9 mouse cellular contexts compared by ENCODE assay signal in the genomic region with DNA sequence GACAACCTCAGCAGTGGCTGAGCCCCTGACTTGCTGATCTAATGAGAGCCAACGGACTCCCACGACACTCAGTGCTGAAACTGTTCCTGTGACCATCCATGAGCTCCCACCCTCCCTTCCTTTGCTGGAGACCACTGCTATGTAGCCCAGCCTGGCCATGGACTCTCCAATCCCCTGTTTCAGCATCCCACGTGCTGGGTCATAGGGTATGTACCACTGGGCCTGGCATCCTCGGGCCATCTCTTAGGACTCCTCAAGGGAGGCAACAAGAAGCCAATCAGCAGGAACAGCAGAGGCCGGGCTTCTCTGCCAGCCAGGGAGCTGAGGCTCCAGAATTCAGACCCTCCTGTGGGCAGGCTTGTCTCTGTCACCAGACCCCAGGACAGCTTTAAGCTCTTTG.
DNase-seq lines count a peak whose midpoint lies in the region; ATAC-seq lines count a peak whose summit lies in the region.
"Had no signal": no experiment of that assay in that cellular context is flagged by ENCODE, and none has a peak within 500 bp of the region (broad histone marks: within the 10 kb centered on the region; RNA-seq: fewer than 3 reads in every experiment).

No protein-coding gene starts in this region.

- WGBS in kidney, embryonic 14.5 days = 33% methylated on average over 5 of the region's 5 CpGs
- 40% methylated on average over 5 of the region's 5 CpGs for WGBS in embryonic facial prominence, embryonic 15.5 days
- WGBS in hindbrain, embryonic 14.5 days = 29% methylated on average over 5 of the region's 5 CpGs
- 25% methylated on average over 5 of the region's 5 CpGs for WGBS in midbrain, embryonic 15.5 days

- H3K9me3 ChIP-seq in kidney, embryonic 14.5 days (ENCODE audit: control insufficient read depth, low read length) = no peaks in the 10 kb centered on the region
- no peaks in the 10 kb centered on the region for H3K9me3 ChIP-seq in embryonic facial prominence, embryonic 15.5 days (replicated peaks)
- no peaks in the 10 kb centered on the region for H3K9me3 ChIP-seq in hindbrain, embryonic 14.5 days (ENCODE audit: control insufficient read depth, low read length)
- no peaks in the 10 kb centered on the region for H3K9me3 ChIP-seq in midbrain, embryonic 15.5 days
- H3K9me3 ChIP-seq: liver, embryonic 15.5 days had no signal

- H3K27me3 ChIP-seq in kidney, embryonic 14.5 days (ENCODE audit: control insufficient read depth, insufficient read depth, low read length) = no peaks in the 10 kb centered on the region
- no peaks in the 10 kb centered on the region for H3K27me3 ChIP-seq in embryonic facial prominence, embryonic 15.5 days
- no peaks in the 10 kb centered on the region for H3K27me3 ChIP-seq in hindbrain, embryonic 14.5 days (ENCODE audit: control insufficient read depth, insufficient read depth, low read length)
- H3K27me3 ChIP-seq in midbrain, embryonic 15.5 days (replicated peaks) = no peaks in the 10 kb centered on the region
- H3K27me3 ChIP-seq: liver, embryonic 15.5 days had no signal

- peak overlapping the region; percentile 32; the same call in 1 of the 2 replicates for H3K9ac ChIP-seq in kidney, embryonic 14.5 days (ENCODE audit: low read depth, low read length)
- no peak overlapping the region for H3K9ac ChIP-seq in embryonic facial prominence, embryonic 15.5 days
- 0 out of 2 replicates have a peak overlapping the region, but pooled peaks have one; percentile 51 for H3K9ac ChIP-seq in hindbrain, embryonic 14.5 days
- H3K9ac ChIP-seq in midbrain, embryonic 15.5 days = no peak overlapping the region
- H3K9ac ChIP-seq: liver, embryonic 15.5 days had no signal

- H3K4me1 ChIP-seq in kidney, embryonic 14.5 days (ENCODE audit: control insufficient read depth, insufficient read depth, low read length) = peaks cover 76% of the 10 kb centered on the region
- peaks cover 91% of the 10 kb centered on the region for H3K4me1 ChIP-seq in embryonic facial prominence, embryonic 15.5 days
- H3K4me1 ChIP-seq in hindbrain, embryonic 14.5 days (replicated peaks; ENCODE audit: control insufficient read depth, insufficient read depth, low read length) = peaks cover 53% of the 10 kb centered on the region
- H3K4me1 ChIP-seq in midbrain, embryonic 15.5 days = peaks cover 50% of the 10 kb centered on the region

- no peak for ATAC-seq in kidney, embryonic 14.5 days (ENCODE audit: low FRiP score, low TSS enrichment)
- ATAC-seq in embryonic facial prominence, embryonic 15.5 days (ENCODE audit: insufficient number of reproducible peaks, low FRiP score, low TSS enrichment, low read depth) = no peak
- ATAC-seq in hindbrain, embryonic 14.5 days (ENCODE audit: low FRiP score) = no peak
- ATAC-seq in midbrain, embryonic 15.5 days (replicated peaks) = peak; percentile 15; the same call in 1 of the 2 replicates
- no peak for ATAC-seq in cerebellum, adult (ENCODE audit: insufficient number of reproducible peaks, low FRiP score, low TSS enrichment)

- peak overlapping the region; percentile 85 for H3K27ac ChIP-seq in kidney, embryonic 14.5 days (ENCODE audit: low read depth, low read length)
- H3K27ac ChIP-seq in embryonic facial prominence, embryonic 15.5 days (replicated peaks) = peak overlapping the region; percentile 95
- peak overlapping the region; percentile 95 for H3K27ac ChIP-seq in hindbrain, embryonic 14.5 days
- peak overlapping the region; percentile 88 for H3K27ac ChIP-seq in midbrain, embryonic 15.5 days

- H3K4me2 ChIP-seq in kidney, embryonic 14.5 days (replicated peaks; ENCODE audit: low read depth, low read length) = 0 out of 2 replicates have a peak overlapping the region, but pooled peaks have one; percentile 12
- H3K4me2 ChIP-seq in embryonic facial prominence, embryonic 15.5 days (replicated peaks) = 0 out of 2 replicates have a peak overlapping the region, but pooled peaks have one; percentile 23
- no peak overlapping the region; the same call in 1 of the 2 replicates for H3K4me2 ChIP-seq in hindbrain, embryonic 14.5 days (replicated peaks)
- H3K4me2 ChIP-seq in midbrain, embryonic 15.5 days = 0 out of 2 replicates have a peak overlapping the region, but pooled peaks have one; percentile 3

- H3K4me3 ChIP-seq in kidney, embryonic 14.5 days (ENCODE audit: low read length) = no peak overlapping the region
- no peak overlapping the region for H3K4me3 ChIP-seq in embryonic facial prominence, embryonic 15.5 days (replicated peaks)
- H3K4me3 ChIP-seq in hindbrain, embryonic 14.5 days (replicated peaks; ENCODE audit: low read length) = no peak overlapping the region
- H3K4me3 ChIP-seq in midbrain, embryonic 15.5 days = no peak overlapping the region
- H3K4me3 ChIP-seq: liver, embryonic 15.5 days had no signal

- DNase-seq in kidney, adult 9 months = no peak
- DNase-seq in hindbrain, embryonic 14.5 days (ENCODE audit: low spot score) = no peak
- no peak for DNase-seq in adrenal gland, postnatal 4 days (ENCODE audit: low spot score in 2 of 2)
- no peak for DNase-seq in ovary, adult 18-20 months (ENCODE audit: low spot score)

- H3K36me3 ChIP-seq in kidney, embryonic 14.5 days (ENCODE audit: control insufficient read depth, insufficient read depth, low read length) = peaks cover 19% of the 10 kb centered on the region; the same call in 1 of the 2 replicates
- H3K36me3 ChIP-seq in embryonic facial prominence, embryonic 15.5 days = peaks cover 13% of the 10 kb centered on the region; the same call in 1 of the 2 replicates
- no peaks in the 10 kb centered on the region for H3K36me3 ChIP-seq in hindbrain, embryonic 14.5 days (replicated peaks; ENCODE audit: control insufficient read depth, insufficient read depth)
- no peaks in the 10 kb centered on the region for H3K36me3 ChIP-seq in midbrain, embryonic 15.5 days (replicated peaks)
- H3K36me3 ChIP-seq: liver, embryonic 15.5 days had no signal

Comparison
In these comparisons a context has a peak if more than half of its experiments do, and no peak if none do; other contexts are left out.
1. H3K9ac ChIP-seq: peak in kidney, embryonic 14.5 days (single experiment) and hindbrain, embryonic 14.5 days (single experiment); none in embryonic facial prominence, embryonic 15.5 days (single experiment) and midbrain, embryonic 15.5 days (single experiment).
2. Peak in every context shown above with its lines, with median percentiles within 50 percentile points of each other: H3K27ac ChIP-seq.